Mouse (Mus musculus) right cerebral cortex, postnatal 25 days (tissue): ENCODE data around the gene Pdik1l.
A peak's percentile ranks its signal among the peaks of the same experiment; 100 is the strongest.

Source experiments
- DNase-seq: peaks from one replicate; pipeline ENCODE4 v3.0.0; 2022

Pdik1l gene

DNA sequence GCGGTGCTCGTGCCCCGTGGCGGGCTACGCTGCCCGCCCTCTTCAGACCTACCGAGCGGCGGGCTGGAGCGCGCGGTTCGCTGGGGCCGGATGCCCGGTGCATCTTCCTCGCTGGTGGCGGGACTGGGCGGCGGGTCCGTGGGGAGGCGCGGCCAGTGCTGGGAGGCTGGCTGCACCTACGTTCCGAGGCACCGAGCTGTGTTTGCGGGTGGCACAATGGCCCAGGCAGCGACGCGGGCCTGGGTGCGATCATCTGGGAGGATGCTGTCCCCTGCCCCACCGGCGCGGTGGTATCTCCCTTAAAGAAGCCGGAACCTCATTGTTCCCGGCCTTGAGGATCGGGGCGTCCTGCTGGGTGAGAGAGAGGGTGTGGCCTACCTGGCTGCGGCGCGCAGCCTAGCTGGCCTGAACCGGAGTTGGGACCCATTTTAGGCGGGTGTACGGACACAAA is at the start of gene Pdik1l:
Gene Pdik1l (minus strand): TSS at position 321 of the 451 bp plus-strand sequence.
- no peak for DNase-seq

GRCm38 (mm10) chr4:134330281-134330680 is 42.6 kb upstream of the Pdik1l start:
- DNase-seq, result no peak

GRCm38 (mm10) chr4:134328832-134329231 is 41.1 kb upstream of the Pdik1l start:
- no peak for DNase-seq

DNA sequence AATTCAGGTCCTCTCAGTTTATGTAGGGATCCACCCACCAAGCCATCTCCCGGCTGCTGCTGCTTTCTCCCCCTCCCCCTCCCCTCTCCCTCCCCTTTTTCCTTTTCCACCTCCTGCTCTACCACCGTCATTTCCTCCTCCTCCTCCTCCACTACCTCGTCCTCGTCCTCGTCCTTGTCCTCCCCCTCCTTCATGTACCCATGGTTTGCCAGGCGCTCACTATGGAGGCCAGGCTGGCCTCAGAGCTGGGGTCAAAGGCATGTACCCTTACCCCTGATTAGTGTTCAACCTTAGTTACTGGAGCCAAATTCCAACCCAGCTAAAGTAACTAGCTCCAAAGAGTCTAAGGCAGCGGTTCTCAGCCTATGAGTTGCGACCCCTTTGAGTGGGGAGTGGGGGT is 40.5 kb upstream of the Pdik1l start:
- no peak for DNase-seq

DNA sequence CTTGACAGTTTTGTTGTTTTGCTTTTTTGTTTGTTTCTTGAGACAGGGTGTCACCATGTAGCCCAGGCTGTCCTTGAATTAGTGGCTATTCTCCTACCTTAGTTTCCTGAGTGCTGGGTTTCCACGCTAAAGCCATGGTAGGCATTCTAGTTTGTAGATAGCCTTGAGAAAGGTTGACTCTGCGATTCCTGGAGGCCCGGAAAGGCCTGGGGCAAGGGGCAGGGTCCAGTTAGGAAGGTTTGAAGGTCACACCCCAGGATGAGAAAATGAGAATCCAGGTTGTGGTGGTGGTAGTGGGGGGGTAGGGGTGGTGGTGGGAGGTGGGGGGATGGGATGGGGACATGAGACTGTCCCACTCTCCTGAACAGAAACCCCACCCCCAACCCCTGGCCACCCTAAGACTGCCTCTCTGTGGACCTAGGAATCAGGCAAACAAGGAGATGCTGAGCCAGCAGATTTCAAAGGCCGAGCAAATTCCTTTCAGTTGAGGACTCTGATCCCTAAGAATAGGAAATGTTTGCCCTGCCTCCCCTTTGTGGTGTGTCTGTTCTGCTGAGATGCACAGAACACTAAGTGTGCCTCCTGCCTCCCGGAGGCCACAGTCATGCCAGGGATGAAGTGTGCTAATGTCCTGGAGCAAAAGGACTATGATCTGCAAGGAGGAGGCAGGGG is 39.3 kb upstream of the Pdik1l start:
- no peak for DNase-seq

GRCm38 (mm10) chr4:134324655-134325054 is 37.0 kb upstream of the Pdik1l start:
- DNase-seq, result no peak

- no peak for DNase-seq
These were observed 33.8 kb upstream of the Pdik1l start for GRCm38 (mm10) chr4:134321524-134321923.

- no peak for DNase-seq
These were observed 32.0 kb upstream of the Pdik1l start for GRCm38 (mm10) chr4:134319674-134320073.

DNA sequence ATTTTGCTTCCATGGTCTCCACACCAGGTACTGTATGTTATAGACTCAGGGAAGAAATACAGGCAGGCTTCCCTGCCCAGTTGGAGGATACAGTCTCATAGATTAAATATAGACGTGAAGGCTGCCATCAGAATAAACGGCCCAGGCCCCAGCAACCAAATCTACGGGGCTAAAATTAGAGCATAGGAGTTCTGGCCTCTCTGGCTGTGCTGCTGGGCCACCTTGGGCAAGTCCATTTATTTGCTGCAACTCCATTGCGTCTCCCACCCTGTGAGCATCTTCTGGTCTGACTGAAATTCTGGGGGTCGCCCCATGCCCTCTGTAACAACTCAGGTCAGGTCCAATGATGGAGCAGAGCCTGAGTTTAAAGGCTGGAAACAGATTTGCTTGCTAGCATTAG is 31.4 kb upstream of the Pdik1l start:
- DNase-seq, result no peak

DNA sequence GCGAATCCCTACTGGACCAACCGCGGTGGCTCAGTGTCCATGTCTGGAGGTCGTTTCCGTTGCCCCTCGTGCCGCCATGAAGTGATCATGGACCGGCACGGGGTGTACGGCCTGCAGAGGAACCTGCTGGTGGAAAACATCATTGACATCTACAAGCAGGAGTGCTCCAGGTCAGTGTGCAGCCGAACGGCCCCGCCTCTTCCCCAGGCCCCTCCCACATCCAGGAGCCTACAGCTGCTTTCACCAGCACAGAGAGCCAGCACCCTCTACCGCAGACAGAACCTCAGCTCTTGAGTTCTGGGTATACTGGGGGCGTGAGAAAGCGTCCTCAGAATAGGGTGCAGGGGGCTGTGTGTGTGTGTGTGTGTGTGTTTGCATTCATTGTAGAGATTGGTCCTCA is 28.7 kb upstream of the Pdik1l start:
- no peak for DNase-seq

- no peak for DNase-seq
These were observed 27.8 kb upstream of the Pdik1l start for GRCm38 (mm10) chr4:134315470-134315869.

DNA sequence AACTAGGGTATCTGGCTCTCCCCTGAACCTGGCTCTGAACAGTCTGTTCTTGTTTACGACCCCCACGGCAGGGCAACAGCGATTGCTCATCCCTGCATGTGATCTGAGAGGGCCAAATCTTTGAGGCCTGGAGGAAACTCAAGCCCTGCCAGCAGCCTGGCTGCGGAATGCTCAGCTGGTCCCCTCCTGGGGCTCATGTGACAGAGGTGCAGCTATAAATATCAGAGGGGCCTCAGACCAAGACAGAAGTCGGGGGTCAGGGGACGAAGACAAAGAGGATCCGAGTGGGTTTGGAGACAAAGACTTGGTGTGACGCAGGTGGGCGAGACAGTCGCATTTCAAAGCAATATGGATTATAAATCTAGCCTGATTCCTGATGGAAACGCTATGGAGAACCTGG is 27.2 kb upstream of the Pdik1l start, which contains the start of gene Trim63:
Gene Trim63 (plus strand): TSS at position 245 of the 400 bp plus-strand sequence.
- DNase-seq, result no peak

DNA sequence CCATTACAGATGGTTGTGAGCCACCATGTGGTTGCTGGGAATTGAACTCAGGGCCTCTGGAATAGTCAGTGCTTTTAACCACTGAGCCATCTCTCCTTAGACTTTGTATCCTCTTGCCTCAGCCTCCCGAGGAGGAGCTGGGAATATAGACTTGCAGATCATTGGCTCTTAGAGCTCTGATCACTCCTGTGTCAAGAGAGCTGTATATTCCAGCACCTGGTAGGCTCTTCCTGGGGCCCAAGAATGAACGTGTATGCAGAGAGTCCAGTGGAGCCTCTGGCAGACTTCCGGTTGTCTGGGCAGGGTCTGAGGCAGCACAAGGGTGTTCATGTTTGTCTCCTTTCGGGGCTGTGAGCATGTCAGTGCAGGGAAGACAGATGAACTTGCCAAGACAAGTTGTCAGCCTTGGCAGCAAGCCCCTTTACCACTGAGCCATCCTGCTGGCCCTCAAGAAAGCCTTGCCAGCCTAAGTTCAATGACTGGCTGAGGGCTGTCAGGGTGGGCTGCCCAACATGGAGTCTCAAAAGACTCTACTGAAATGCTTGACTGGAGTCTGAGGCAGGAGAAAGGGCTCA is 26.5 kb upstream of the Pdik1l start:
- no peak for DNase-seq

DNA sequence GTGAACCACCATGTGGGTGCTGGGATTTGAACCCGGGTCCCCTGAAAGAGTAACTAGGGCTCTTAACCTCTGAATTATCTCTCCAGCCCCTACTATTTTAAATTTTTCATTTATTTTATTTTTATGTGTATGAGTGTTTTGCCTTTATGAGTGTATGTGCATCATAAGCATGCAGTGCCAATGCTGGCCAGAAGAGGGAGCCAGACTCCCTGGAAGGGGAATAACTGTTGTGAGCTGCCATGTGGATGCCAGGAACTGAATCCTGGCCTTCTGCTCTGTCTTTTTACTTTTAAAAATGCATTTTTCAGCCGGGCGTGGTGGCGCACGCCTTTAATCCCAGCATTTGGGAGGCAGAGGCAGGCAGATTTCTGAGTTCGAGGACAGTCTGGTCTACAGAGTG is 25.2 kb upstream of the Pdik1l start:
- DNase-seq, result no peak

DNA sequence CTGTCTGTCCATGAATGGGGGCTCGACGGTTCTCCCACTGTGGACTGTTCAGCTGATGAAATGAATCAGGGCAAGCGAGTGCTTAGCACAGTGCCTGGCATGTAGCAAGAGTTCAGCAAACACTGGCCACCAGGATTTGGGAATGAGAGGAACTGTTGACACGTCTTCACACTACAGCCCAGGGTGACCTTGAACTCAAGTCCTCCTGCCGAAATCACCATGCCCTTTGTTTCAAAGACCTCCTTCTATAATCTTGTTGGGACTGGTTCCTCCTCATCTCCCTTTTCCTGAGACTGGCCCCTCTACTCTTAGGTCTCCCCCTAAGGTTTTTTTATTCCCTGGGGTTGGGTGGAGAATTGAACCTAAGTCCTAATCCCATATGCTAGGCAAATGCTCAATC is 24.6 kb upstream of the Pdik1l start:
- no peak for DNase-seq

- no peak for DNase-seq
These were observed 24.1 kb upstream of the Pdik1l start for GRCm38 (mm10) chr4:134311784-134312183.

DNA sequence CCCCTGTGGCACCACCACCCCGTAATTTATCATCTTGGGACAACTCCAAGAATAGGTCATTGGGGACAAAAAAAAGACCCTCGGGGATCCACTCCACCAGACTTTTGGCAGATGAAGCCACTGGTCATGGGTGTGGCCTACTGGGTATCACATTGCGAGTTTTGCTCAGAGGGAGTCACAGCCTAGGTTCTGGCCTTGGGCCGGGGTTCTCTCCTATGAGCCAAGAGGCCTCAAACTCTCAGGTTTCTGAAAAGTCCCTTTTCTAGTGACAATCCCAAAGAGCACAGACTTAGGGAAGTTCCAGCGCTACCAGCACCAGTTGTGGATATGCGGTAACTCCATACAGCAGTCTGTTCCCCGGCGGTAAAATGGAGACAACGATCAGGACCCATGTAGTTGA is 23.0 kb upstream of the Pdik1l start:
- DNase-seq, result no peak

DNA sequence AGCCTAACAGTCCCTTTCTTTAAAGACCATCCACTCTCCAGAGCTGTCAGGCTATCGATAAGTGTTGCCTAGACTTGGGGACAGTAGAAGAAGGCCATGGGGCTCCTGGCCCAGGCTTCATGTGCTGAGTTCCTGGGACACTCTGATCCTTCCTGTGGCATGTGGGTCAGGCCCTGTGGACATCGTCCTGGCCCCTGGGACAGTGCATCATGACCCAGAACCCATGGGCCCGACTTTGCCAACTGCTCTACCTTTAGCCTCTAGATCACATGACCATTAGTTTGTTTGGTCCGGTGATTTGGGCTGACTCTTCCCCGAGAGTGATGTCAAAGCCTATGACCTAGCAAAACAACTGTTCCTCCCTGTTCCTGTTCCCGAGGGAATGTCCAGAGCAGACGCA is 22.4 kb upstream of the Pdik1l start:
- DNase-seq, result no peak

DNA sequence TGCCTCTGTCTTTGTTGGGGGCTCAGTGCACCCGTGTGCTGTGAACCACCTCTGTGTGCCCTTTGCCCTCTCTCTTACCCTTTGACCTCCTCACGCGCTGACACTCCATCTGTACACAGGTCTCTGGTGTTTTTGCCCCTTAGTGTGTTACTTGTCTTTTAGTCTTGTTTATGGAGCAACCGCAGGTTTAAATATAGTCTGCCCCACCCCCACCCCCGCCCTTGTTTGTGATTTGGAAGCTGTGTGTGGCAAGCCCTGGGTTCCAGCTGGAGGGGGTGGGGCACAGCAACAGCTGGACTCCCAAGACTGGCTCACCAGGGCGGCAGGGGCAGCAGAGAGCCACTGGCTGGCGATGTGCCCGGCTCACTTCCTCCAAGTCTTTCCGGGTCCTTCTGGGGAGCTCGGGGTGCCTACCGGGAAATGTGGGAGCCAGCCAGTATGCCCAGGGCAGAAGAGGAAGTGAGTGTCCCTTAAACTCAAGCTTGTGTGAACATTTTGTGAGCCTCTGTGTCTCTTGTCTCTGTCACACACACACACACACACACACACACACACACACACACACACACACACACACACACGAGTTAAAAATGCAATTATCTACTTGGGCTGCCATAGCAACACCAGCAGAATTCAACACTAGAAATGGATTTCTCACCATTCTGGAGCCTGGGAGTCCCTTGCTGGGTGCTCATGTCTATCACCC is 19.8 kb upstream of the Pdik1l start:
- DNase-seq, result peak; percentile 46

DNA sequence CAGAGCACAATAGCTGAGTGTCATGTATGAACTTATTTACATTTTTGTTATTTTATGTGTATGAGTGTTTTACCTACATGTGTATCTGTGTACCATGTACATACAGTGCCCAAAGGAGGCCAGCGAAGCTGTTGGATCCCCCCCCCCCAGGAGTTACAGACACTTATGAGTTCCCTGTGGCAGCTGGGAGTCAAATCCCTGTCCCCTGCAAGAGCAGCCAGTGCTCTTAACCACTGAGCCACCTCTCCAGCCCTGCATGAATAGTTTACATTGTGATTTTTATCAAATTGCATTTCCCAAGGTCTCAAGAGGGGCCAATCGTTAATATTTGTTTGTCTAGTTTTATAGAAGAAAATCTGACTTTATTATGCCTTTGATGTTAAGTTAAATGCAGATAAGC is 19.3 kb upstream of the Pdik1l start:
- DNase-seq, result no peak

- DNase-seq, result no peak
These were observed 14.4 kb upstream of the Pdik1l start for GRCm38 (mm10) chr4:134302084-134302483.

DNA sequence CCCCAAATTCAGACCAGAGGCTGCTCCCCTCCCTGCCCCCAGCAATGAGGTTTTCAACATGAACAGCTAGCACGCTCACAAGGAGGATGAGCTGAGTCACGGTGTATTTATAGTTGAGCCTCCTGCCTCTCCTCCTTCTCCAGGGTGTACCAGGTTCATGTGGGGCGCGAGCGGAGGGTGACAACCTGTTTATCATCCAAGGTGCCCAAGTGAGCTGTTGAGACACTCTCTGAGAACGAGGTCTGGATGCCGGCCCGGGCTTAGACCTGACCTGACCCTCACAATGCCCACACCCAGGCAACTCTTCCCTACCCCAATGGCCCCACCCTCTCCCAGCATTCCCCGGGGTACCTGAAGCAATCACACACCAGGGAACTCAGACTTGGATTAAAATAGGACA is 12.6 kb upstream of the Pdik1l start:
- peak; percentile 37 for DNase-seq

GRCm38 (mm10) chr4:134299498-134299810 is 11.8 kb upstream of the Pdik1l start:
- DNase-seq, result no peak
